Mouse (Mus musculus) neural tube, embryonic 13.5 days (tissue): ENCODE data around the gene Gpr62. TPM values are rescaled to one million over a fixed set of nuclear protein-coding genes. Genes with fewer than 3 reads are reported as not detected.

Source experiments
- ATAC-seq: fragments of 200-750 bp; cut with Nextera tagmentation; 2 replicates; pipeline ENCODE4 v1.8.0; 2017; ENCODE audit warnings: low read depth, mild to moderate bottlenecking, moderate TSS enrichment, moderate library complexity
- H3K27ac ChIP-seq: fragments of 300-500 bp; sonication (generic); replicated peaks from 2 replicates; pipeline ENCODE4 v1.5.1; 2015; ENCODE audit warnings: moderate library complexity, mild to moderate bottlenecking, inconsistent platforms
- H3K27me3 ChIP-seq: fragments of 300-500 bp; sonication (generic); 2 replicates; pipeline ENCODE4 v1.6.1; 2015; ENCODE audit warnings: mild to moderate bottlenecking, inconsistent platforms
- H3K36me3 ChIP-seq: fragments of 300-500 bp; sonication (generic); 2 replicates; pipeline ENCODE4 v1.6.1; 2015; ENCODE audit warnings: mild to moderate bottlenecking, inconsistent platforms
- H3K4me1 ChIP-seq: fragments of 300-500 bp; sonication (generic); replicated peaks from 2 replicates; pipeline ENCODE4 v1.6.1; 2015; ENCODE audit warnings: inconsistent platforms
- H3K4me2 ChIP-seq: fragments of 300-500 bp; sonication (generic); 2 replicates; pipeline ENCODE4 v1.6.1; 2015; ENCODE audit warnings: inconsistent platforms, mild to moderate bottlenecking, moderate library complexity
- H3K4me3 ChIP-seq: fragments of 300-500 bp; sonication (generic); 2 replicates; pipeline ENCODE4 v1.5.1; 2015; ENCODE audit warnings: mild to moderate bottlenecking, inconsistent platforms
- H3K9ac ChIP-seq: fragments of 300-500 bp; sonication (generic); 2 replicates; pipeline ENCODE4 v1.6.1; 2015; ENCODE audit warnings: moderate library complexity, mild to moderate bottlenecking, inconsistent platforms
- H3K9me3 ChIP-seq: fragments of 300-500 bp; sonication (generic); 2 replicates; pipeline ENCODE4 v1.6.1; 2016; ENCODE audit warnings: inconsistent platforms
- WGBS: fragments of 180-500 bp; shearing (Covaris S2); methylation state at CpG from one replicate; pipeline ENCODE4 v1.1.7; 2015; 5-methylcytosine and 5-hydroxymethylcytosine counted together
- polyA plus RNA-seq: library from polyadenylated mRNA; unstranded; fragments of >200 nt; fragmentation: Nextera tagmentation; extraction: Ambion mirVana; gene quantifications from 2 replicates; pipeline ENCODE4 v1.2.1, GENCODE M21; 2015

The Gpr62 gene
- polyA plus RNA-seq, 1 experiment from 2014 or later = 0.73 TPM

- H3K4me2 ChIP-seq = no peak overlapping the region
- no peak for ATAC-seq
- peaks cover 62% of the 10 kb centered on the region for H3K36me3 ChIP-seq
- peaks cover 15% of the 10 kb centered on the region for H3K4me1 ChIP-seq
- H3K9me3 ChIP-seq = no peaks in the 10 kb centered on the region
- H3K9ac ChIP-seq = no peak overlapping the region
- H3K27me3 ChIP-seq = no peaks in the 10 kb centered on the region
- no peak overlapping the region for H3K27ac ChIP-seq
- 87% methylated on average over 17 of the region's 17 CpGs for WGBS
- no peak overlapping the region for H3K4me3 ChIP-seq
These were observed 16.9 kb upstream of the Gpr62 start for GRCm38 (mm10) chr9:106482578-106483115.

DNA sequence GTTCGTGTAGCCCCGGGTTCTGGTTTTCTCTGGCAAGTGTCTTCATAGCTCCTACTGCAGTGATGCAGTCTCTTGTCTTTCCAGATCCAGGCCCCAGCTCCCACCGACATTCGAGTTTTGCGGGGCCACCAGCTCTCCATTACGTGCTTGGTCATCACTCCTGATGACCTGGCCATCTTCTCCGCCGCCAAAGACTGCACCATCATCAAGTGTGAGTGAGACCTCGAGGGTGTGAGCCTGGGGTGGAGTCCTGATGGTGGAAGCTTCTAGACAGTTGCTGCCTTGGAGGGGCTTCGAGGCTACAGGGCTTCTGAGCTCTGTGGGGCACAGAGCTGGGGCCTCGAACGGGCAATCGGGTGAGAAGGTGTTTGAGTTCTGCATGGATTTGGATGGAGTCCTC lies 15.9 kb upstream of the Gpr62 start:
- Histone ChIP-seq H3K9ac (no peak overlapping the region), H3K27me3 (no peaks in the 10 kb centered on the region), H3K9me3 (no peaks in the 10 kb centered on the region), H3K4me2 (no peak overlapping the region), H3K4me3 (no peak overlapping the region), H3K36me3 (peaks cover 62% of the 10 kb centered on the region), H3K27ac (no peak overlapping the region), H3K4me1 (peaks cover 19% of the 10 kb centered on the region)
- ATAC-seq = no peak
- WGBS = 93% methylated on average over 13 of the region's 13 CpGs

DNA sequence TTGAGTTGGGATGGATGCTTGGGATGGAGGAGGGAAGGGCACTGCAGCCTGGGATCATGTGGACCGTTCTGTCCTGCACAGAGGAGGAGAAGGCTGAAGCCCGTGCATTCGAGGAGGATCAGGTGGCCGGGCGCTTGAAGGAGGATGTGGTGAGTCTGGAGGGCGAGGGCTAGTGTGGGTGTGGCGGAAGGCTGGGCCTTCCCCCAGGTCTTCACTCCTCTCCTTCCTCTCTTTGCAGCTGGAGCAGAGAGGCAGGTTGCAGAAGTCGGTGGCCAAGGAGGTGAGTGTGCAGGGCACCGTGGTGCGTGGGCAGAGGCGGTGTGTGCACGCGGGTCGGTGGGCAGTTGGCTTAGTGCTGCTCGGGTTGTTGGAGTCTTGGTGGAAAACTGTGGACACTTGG lies 15.3 kb upstream of the Gpr62 start:
- Histone ChIP-seq H3K4me2 (no peak overlapping the region), H3K9ac (no peak overlapping the region), H3K27ac (no peak overlapping the region), H3K4me1 (peaks cover 25% of the 10 kb centered on the region), H3K4me3 (no peak overlapping the region), H3K36me3 (peaks cover 57% of the 10 kb centered on the region), H3K9me3 (no peaks in the 10 kb centered on the region), H3K27me3 (no peaks in the 10 kb centered on the region)
- WGBS = 97% methylated on average over 15 of the region's 15 CpGs
- no peak for ATAC-seq

GRCm38 (mm10) chr9:106480541-106480940 lies 14.8 kb upstream of the Gpr62 start:
- H3K4me1 ChIP-seq = peaks cover 28% of the 10 kb centered on the region
- no peak overlapping the region for H3K27ac ChIP-seq
- 95% methylated on average over 7 of the region's 7 CpGs for WGBS
- H3K4me2 ChIP-seq = no peak overlapping the region
- no peak for ATAC-seq
- H3K9ac ChIP-seq = no peak overlapping the region
- H3K4me3 ChIP-seq = no peak overlapping the region
- no peaks in the 10 kb centered on the region for H3K27me3 ChIP-seq
- peaks cover 52% of the 10 kb centered on the region for H3K36me3 ChIP-seq
- no peaks in the 10 kb centered on the region for H3K9me3 ChIP-seq

DNA sequence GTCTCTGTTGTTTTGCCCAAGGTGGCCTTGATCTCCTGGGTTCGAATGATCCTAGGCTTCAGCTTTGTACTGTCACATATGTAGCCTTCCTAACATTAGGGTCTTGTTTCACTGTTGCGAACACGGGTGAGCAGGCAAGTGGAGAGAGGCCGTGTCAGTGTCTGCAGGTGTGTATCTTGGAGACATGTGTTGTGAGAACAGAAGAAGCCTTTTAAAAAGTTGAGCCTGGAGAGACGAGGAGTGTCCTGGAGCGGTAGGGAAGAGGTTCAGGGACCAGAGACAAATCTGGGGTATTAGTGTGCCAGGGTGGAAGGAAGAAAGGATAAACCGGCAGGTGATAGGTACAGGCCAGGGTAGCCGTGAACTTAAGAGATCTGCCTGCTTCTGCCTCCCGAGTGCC lies 12.4 kb upstream of the Gpr62 start:
- H3K27ac ChIP-seq = no peak overlapping the region
- H3K9ac ChIP-seq = peak overlapping the region; percentile 79
- H3K4me3 ChIP-seq = peak overlapping the region; percentile 67
- no peaks in the 10 kb centered on the region for H3K9me3 ChIP-seq
- ATAC-seq = no peak
- WGBS = 84% methylated on average over 9 of the region's 9 CpGs
- peaks cover 27% of the 10 kb centered on the region for H3K36me3 ChIP-seq
- H3K4me2 ChIP-seq = peak overlapping the region; percentile 99
- peaks cover 38% of the 10 kb centered on the region for H3K4me1 ChIP-seq
- H3K27me3 ChIP-seq = no peaks in the 10 kb centered on the region

GRCm38 (mm10) chr9:106477649-106478048 lies 11.9 kb upstream of the Gpr62 start:
- no peaks in the 10 kb centered on the region for H3K27me3 ChIP-seq
- peaks cover 38% of the 10 kb centered on the region for H3K4me1 ChIP-seq
- peak overlapping the region; percentile 99 for H3K4me2 ChIP-seq
- no peak overlapping the region for H3K27ac ChIP-seq
- peak overlapping the region; percentile 67 for H3K4me3 ChIP-seq
- 5% methylated on average over 16 of the region's 16 CpGs for WGBS
- H3K36me3 ChIP-seq = peaks cover 23% of the 10 kb centered on the region
- no peak for ATAC-seq
- no peaks in the 10 kb centered on the region for H3K9me3 ChIP-seq
- H3K9ac ChIP-seq = peak overlapping the region; percentile 79

- Histone ChIP-seq H3K27me3 (no peaks in the 10 kb centered on the region), H3K4me2 (peak within 1 kb of the TSS; percentile 99), H3K9me3 (no peaks in the 10 kb centered on the region), H3K9ac (peak within 1 kb of the TSS; percentile 79), H3K36me3 (peaks cover 20% of the 10 kb centered on the region), H3K4me1 (peaks cover 41% of the 10 kb centered on the region), H3K4me3 (peak within 1 kb of the TSS; percentile 67), H3K27ac (peak within 1 kb of the TSS; percentile 18; the same call in 1 of the 2 replicates)
- ATAC-seq = peak; percentile 98
- 0% methylated on average over 41 of the region's 41 CpGs for WGBS
These were observed 11.3 kb upstream of the Gpr62 start, which contains the start of gene Parp3 for GRCm38 (mm10) chr9:106476924-106477484. Gene Parp3 (minus strand): TSS chr9:106476949.

DNA sequence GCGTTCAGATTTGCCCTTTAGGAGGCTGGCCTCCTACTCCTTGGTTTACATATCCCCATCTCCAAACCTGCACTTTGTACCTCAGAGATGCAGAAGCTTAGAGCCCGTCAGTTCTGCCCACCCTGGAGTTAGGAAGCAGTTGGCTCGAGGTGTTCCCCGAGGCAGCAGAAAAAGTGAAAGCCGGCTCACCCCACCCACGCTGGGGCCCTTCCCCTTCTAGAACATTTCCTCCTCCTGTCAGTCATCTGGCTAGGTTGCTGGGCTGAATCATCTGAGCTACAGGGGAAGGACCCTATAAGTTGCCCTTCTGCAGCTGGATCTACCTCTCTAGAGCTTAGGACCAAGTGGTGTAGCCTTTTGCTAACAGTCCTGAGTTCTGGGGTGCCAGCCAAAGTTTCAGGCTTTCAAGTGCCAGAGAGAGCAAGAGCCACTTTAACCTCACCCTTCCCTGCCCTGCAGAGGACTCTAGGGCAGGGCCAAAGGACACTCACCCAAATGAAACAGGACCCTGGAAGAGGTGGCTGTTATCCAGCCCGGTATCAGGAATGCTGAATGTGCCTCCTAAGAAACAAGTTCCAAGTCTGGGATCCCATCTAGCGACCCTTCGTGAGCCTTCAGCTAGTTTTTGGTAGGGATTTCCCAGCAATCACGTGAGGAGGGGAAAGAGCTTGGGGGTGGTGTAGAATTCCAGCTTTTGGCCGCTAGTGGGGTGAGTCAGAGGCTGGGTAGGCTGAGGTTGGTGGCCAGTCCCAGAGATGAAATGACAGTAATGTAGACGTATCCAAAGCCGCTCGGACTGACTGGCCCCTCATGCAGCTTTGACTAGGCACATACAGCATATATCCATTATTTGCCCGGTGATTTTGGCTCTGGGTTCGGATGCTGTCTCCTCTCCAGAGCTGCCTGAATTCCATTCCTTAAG lies 10.5 kb upstream of the Gpr62 start:
- peaks cover 46% of the 10 kb centered on the region for H3K4me1 ChIP-seq
- H3K4me2 ChIP-seq = peak overlapping the region; percentile 26
- peak; percentile 46 for ATAC-seq
- H3K4me3 ChIP-seq = 0 out of 2 replicates have a peak overlapping the region, but pooled peaks have one; percentile 0
- WGBS = 37% methylated on average over 16 of the region's 16 CpGs
- peak overlapping the region; percentile 18; the same call in 1 of the 2 replicates for H3K27ac ChIP-seq
- peaks cover 14% of the 10 kb centered on the region for H3K36me3 ChIP-seq
- no peaks in the 10 kb centered on the region for H3K9me3 ChIP-seq
- H3K9ac ChIP-seq = peak overlapping the region; percentile 28
- no peaks in the 10 kb centered on the region for H3K27me3 ChIP-seq

DNA sequence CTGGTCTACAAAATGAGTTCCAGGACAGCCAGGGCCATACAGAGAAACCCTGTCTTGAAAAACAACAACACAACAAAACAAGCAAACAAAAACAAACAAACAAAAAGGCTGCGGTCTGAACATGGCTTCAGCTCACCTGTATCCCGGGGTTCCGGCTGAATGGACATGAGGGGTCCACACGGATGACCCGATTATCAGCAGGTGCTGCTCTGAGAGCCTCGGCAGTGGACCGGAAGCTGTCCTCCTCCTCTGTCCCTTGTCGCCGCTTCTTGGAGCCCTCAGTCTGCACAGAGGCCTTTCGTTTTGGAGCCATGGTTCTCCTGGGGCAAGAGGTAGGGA lies 9.9 kb upstream of the Gpr62 start, which contains the start of gene Rrp9:
Gene Rrp9, plus strand, starts transcription at position 301 of the 339 bp plus-strand sequence.
- Histone ChIP-seq H3K27ac (peak within 1 kb of the TSS; percentile 18; the same call in 1 of the 2 replicates), H3K36me3 (peaks cover 8% of the 10 kb centered on the region), H3K4me1 (peaks cover 46% of the 10 kb centered on the region), H3K4me2 (peak within 1 kb of the TSS; percentile 26), H3K4me3 (0 out of 2 replicates have a peak within 1 kb of the TSS, but pooled peaks have one; percentile 0), H3K27me3 (no peaks in the 10 kb centered on the region), H3K9me3 (no peaks in the 10 kb centered on the region), H3K9ac (peak within 1 kb of the TSS; percentile 49)
- ATAC-seq = no peak
- 91% methylated on average over 10 of the region's 10 CpGs for WGBS

DNA sequence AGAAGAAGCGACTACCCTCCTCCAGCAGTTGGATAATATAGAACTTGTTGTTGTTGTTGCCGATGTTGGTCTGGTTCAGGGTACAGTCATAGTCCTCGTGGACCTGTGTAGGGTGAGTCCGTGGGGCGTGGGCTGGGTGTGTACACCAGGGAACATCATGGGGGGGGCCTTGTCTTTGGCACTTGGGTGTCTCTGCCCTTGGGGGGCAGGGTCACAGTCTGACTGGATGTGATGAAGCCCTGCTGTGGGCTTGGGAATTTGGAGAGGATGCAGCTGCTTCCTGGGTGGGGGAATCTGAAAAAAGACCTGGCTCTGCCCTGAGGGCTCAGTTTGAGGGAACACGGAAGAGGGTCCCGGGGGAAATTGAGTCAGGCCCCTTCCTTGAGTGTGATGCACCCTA lies 9.3 kb upstream of the Gpr62 start:
- H3K9me3 ChIP-seq = no peaks in the 10 kb centered on the region
- H3K4me1 ChIP-seq = peaks cover 46% of the 10 kb centered on the region
- WGBS = 65% methylated on average over 7 of the region's 7 CpGs
- peak overlapping the region; percentile 49; the same call in 1 of the 2 replicates for H3K9ac ChIP-seq
- no peak overlapping the region for H3K4me2 ChIP-seq
- H3K4me3 ChIP-seq = no peak overlapping the region
- H3K27ac ChIP-seq = no peak overlapping the region
- H3K36me3 ChIP-seq = peaks cover 5% of the 10 kb centered on the region; the same call in 1 of the 2 replicates
- H3K27me3 ChIP-seq = no peaks in the 10 kb centered on the region
- no peak for ATAC-seq

DNA sequence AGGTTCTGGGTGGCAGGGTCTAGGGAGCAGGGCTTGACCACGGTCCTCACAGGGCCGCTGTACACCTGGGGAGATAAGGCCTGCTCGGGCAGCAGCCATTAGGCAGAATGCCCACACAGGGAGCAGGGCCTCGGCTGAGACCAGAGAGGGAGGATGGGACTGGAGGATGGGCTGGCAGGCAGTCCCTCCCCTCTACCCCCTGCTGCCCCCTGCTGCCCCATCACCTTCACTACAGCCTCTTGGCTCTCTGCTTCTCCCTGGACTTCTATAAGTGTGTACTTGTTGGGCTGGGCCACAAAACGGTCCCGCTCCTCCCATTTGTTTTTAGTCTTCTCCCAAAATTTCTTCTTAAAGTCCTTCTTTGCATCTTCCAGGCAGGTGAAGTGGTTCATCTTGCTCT lies 8.7 kb upstream of the Gpr62 start:
- Histone ChIP-seq H3K9me3 (no peaks in the 10 kb centered on the region), H3K36me3 (peaks cover 2% of the 10 kb centered on the region; the same call in 1 of the 2 replicates), H3K27me3 (no peaks in the 10 kb centered on the region), H3K4me3 (no peak overlapping the region), H3K9ac (peak overlapping the region; percentile 49; the same call in 1 of the 2 replicates), H3K27ac (no peak overlapping the region), H3K4me2 (0 out of 2 replicates have a peak overlapping the region, but pooled peaks have one; percentile 13), H3K4me1 (peaks cover 46% of the 10 kb centered on the region)
- no peak for ATAC-seq
- 8% methylated on average over 6 of the region's 6 CpGs for WGBS

GRCm38 (mm10) chr9:106473753-106474105 lies 8.0 kb upstream of the Gpr62 start:
- H3K4me2 ChIP-seq = no peak overlapping the region
- no peaks in the 10 kb centered on the region for H3K27me3 ChIP-seq
- peaks cover 42% of the 10 kb centered on the region for H3K4me1 ChIP-seq
- no peaks in the 10 kb centered on the region for H3K9me3 ChIP-seq
- no peak overlapping the region for H3K27ac ChIP-seq
- whole genome bisulfite sequencing = 78% methylated on average over 5 of the region's 5 CpGs
- no peak for ATAC-seq
- H3K4me3 ChIP-seq = no peak overlapping the region
- no peak overlapping the region for H3K9ac ChIP-seq
- no peaks in the 10 kb centered on the region for H3K36me3 ChIP-seq
